8 mouse cellular contexts compared by ENCODE assay signal in the genomic region with DNA sequence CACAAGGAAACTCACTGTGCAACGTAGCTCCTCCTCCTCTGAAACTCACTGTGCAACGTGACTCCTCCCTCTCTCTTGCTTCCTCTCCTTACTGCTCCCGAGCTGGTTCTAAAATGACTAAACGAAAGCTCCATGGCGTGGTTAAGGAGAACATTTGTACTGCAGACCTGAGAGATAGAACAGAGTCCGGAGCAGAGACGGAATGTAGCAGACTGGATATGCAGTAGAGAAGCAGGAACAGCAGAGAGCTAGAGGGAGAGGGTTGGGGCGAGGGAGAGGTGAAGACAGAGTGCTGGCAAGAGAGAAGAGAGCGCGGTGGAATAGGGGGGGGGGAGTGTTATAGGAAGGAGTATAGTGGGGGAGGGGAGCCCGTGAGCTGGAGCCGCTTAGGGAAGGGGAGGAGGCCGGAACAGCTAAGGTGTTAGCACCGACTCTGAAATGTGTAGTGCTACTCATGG.
DNase-seq lines count a peak whose midpoint lies in the region; ATAC-seq lines count a peak whose summit lies in the region.

No protein-coding gene starts in this region.

- H3K4me3 ChIP-seq in forebrain, embryonic 12.5 days (replicated peaks), result peak overlapping the region; percentile 10
- H3K4me3 ChIP-seq in limb, embryonic 12.5 days (replicated peaks), result peak overlapping the region; percentile 31
- 0 out of 2 replicates have a peak overlapping the region, but pooled peaks have one; percentile 11 for H3K4me3 ChIP-seq in neural tube, embryonic 12.5 days

- H3K27me3 ChIP-seq in forebrain, embryonic 12.5 days, result peaks cover 5% of the 10 kb centered on the region; the same call in 1 of the 2 replicates
- peaks cover 3% of the 10 kb centered on the region; the same call in 1 of the 2 replicates for H3K27me3 ChIP-seq in limb, embryonic 12.5 days
- no peaks in the 10 kb centered on the region for H3K27me3 ChIP-seq in neural tube, embryonic 12.5 days (replicated peaks)

- H3K9me3 ChIP-seq in forebrain, embryonic 12.5 days, result no peaks in the 10 kb centered on the region
- H3K9me3 ChIP-seq in limb, embryonic 12.5 days, result no peaks in the 10 kb centered on the region
- H3K9me3 ChIP-seq in neural tube, embryonic 12.5 days, result no peaks in the 10 kb centered on the region

- ATAC-seq in frontal cortex, adult (ENCODE audit: low TSS enrichment), result peak; percentile 89
- ATAC-seq in forebrain, embryonic 12.5 days (ENCODE audit: low FRiP score), result peak; percentile 73
- peak; percentile 86; the same call in 1 of the 2 replicates for ATAC-seq in limb, embryonic 12.5 days (ENCODE audit: insufficient number of reproducible peaks, insufficient read depth, low FRiP score, low TSS enrichment, low read depth)
- ATAC-seq in neural tube, embryonic 12.5 days (ENCODE audit: low FRiP score, low read depth), result peak; percentile 63; the same call in 1 of the 2 replicates

- DNase-seq in frontal cortex, postnatal 25 days (ENCODE audit: low spot score in 2 of 2), result no peak
- DNase-seq in ES-CJ7 (ENCODE audit: low read depth, low spot score), result peak; percentile 41
- no peak for DNase-seq in spleen, postnatal 10 days (ENCODE audit: low spot score in 2 of 2)
- no peak for DNase-seq in kidney, adult 11 months

- 0 out of 2 replicates have a peak, but pooled peaks cover 4% of the 10 kb centered on the region for H3K4me1 ChIP-seq in forebrain, embryonic 12.5 days
- H3K4me1 ChIP-seq in limb, embryonic 12.5 days (replicated peaks), result no peaks in the 10 kb centered on the region
- H3K4me1 ChIP-seq in neural tube, embryonic 12.5 days, result 0 out of 2 replicates have a peak, but pooled peaks cover 4% of the 10 kb centered on the region

- 13% methylated on average over 14 of the region's 14 CpGs for WGBS in forebrain, embryonic 12.5 days
- 7% methylated on average over 14 of the region's 14 CpGs for WGBS in limb, embryonic 12.5 days
- 22% methylated on average over 14 of the region's 14 CpGs for WGBS in neural tube, embryonic 12.5 days

- H3K4me2 ChIP-seq in forebrain, embryonic 12.5 days, result peak overlapping the region; percentile 39
- H3K4me2 ChIP-seq in limb, embryonic 12.5 days, result peak overlapping the region; percentile 50
- H3K4me2 ChIP-seq in neural tube, embryonic 12.5 days (replicated peaks), result peak overlapping the region; percentile 52

- no peak overlapping the region for H3K9ac ChIP-seq in forebrain, embryonic 12.5 days
- no peak overlapping the region; the same call in 1 of the 2 replicates for H3K9ac ChIP-seq in limb, embryonic 12.5 days (replicated peaks)
- no peak overlapping the region for H3K9ac ChIP-seq in neural tube, embryonic 12.5 days

- no peak overlapping the region for H3K27ac ChIP-seq in forebrain, embryonic 12.5 days
- H3K27ac ChIP-seq in limb, embryonic 12.5 days, result no peak overlapping the region
- no peak overlapping the region for H3K27ac ChIP-seq in neural tube, embryonic 12.5 days

- no peaks in the 10 kb centered on the region for H3K36me3 ChIP-seq in forebrain, embryonic 12.5 days (replicated peaks)
- no peaks in the 10 kb centered on the region for H3K36me3 ChIP-seq in limb, embryonic 12.5 days
- no peaks in the 10 kb centered on the region for H3K36me3 ChIP-seq in neural tube, embryonic 12.5 days
